Mouse (Mus musculus): ENCODE measurements around the gene Phlpp1.

Gene Phlpp1

DNA sequence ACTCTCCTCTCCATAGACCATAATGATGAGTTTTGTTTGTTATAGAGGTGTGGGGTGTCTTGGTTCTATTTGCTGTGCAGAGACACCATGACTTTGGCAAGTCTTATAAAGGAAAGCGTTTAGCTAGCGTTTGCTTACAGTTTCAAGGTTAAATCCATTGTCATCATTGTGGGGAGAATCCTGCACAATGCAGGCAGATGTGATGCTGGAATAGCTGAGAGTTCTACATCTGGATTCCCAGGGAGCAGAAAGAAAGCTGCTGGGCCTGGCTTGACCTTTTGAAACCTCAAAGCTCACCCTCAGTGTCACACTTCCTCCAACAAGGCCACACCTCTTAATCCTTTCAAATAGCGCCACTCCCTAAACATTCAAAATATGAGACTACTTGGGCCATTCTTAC lies 7.4 kb upstream of the Phlpp1 start:
- DNase-seq (ENCODE audit: low spot score in 2 of 2): no peak

DNA sequence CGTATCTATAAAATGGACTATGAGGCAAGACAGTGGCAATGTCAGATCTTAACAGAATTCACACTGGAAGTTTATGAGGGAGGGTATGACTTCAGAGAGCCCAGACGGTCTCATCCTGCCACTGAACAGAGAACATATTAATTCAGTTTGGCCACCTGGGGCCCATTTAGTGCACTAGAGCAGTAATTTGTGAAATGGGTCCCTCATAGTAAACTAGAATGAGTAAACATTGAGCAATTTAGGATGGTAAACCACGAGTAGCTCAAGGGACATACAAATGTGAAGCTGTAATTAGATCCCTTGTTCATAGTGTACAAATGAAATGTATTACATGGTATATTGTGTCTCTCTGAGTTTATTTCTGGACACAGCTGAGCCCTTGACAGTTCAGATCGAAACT lies 3.6 kb upstream of the Phlpp1 start:
- no peak for DNase-seq (ENCODE audit: low spot score in 2 of 2)

DNA sequence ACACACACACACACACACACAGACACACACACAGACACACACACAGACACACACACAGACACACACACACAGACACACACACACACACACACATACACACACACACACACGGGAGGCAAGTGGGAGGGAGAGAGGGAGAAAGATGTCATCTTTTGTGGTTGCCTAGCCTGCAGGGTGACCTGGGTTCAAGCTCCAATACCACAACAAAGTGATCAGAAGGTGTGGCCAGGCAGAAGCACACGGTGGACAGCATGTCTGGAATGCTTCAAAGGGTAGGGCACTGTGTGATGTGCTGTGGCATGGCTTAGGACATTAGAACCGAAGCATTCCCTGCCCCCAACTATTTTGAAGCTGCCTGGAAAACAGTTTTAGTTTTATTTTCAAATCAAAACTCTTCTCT lies 2.8 kb upstream of the Phlpp1 start:
- no peak for DNase-seq (ENCODE audit: low spot score in 2 of 2)

DNA sequence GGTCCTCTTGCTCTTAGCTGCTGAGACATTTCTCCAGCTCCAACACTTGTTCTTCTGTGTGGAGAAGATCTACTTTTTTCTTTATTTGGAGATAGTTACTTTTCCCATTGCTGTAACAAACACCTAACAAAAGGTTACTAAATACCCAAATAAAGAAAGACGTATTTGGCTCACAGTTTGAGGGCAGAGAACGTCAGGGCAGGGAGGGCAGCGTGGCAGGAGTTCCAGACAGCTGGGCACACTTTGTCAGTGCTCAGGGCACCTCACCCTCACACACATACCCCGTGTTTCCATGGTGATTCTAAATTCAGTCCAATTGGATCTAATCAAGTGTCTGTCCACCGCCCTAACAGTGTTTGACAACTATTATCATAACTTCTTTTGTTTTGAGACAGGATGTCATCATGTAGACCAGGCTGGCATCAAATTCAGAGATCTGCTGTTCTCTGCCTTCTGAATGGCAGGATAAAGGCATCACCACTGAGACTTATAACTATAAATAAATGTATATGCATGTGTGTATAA lies 1.7 kb upstream of the Phlpp1 start:
- no peak for DNase-seq (ENCODE audit: low spot score in 2 of 2)

DNA sequence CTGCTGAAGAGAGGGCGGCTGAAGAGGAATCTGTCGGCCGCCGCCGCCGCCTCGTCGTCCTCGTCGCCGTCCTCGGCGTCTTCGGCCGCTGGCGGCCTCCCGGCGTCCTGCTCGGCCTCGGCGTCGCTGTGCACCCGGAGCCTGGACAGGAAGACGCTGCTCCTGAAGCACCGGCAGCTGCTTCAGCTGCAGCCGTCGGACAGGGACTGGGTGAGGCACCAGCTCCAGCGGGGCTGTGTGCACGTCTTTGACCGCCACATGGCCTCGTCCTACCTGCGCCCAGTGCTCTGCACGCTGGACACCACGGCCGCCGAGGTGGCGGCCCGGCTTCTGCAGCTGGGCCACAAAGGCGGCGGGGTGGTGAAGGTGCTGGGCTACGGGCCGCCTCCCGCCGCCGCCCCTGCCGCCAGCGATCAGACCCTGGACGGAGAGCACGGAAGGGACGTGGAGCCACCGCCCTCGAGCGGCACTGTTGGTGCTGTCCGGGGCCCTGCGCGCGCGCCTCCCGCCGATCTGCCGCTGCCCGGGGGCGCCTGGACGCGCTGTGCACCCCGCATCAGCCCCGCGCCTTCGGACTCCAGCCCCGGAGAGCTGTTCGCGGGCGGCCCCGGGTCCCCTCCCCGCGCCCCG lies 864 bp downstream of the Phlpp1 start:
- DNase-seq (ENCODE audit: low spot score in 2 of 2): peak; percentile 35 to 39

DNA sequence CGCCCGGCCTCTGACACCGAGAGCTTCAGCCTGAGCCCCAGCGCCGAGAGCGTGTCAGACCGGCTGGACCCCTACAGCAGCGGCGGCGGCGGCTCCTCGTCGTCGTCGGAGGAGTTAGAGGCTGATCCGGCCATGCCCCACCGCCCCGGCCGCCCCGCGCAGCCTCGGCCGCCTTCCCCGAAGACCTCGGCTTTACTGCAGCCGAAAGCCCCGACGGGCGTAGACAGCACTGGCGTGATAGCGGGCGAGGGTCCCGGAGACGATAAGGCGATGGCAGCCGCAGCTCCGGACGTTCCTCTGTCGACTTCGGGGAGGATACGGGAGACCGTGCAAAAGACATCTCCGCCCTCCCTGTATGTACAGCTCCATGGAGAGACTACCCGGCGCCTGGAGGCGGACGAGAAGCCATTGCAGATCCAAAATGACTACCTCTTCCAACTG lies 1.4 kb downstream of the Phlpp1 start:
- peak in 1 of 2 experiments; percentile 3 for DNase-seq (ENCODE audit: low spot score in 2 of 2)

DNA sequence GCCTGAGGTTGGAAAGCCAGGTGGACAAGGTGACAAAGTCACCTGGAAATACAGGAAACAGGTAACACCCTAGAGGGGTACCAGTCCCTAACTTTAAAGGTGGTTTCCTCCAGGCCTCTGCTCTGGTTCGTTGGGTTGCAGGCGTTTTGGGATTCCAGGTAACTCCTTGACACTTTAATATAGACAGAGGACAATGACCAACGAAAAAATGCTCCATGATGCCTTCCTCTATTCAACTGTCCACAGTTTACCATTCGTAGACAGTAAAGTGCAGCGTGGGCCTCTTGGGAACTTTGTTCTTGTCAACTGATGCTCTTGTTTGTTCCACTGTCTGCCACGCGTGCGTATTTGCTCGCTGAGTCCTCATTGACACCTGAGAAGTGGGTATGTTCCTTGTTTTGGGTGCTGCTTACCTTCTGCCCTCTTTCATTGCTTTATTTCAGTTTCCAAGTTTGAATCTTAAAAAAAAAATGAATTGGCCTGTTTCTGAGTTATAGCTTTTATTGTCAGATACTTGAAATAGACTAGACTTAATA lies 2.1 kb downstream of the Phlpp1 start:
- DNase-seq (ENCODE audit: low spot score in 2 of 2): no peak

DNA sequence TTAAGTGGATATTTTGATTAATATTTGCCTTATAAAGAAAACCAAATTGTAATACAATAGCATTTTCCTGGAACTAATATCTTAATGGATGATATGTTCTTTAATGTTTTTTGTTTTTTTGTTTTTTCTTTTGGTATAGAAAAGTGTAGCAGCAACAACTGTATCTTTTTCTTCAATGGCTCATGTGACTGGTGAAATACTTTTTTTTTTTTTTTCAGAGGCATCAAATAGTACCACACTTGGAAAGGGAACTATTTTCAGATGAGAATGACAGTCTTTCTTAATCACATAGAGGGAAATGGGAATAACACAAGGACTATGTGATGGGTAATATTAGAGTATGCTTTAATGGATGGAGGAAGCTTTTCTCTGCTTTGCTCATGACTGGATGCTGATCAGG lies 3.0 kb downstream of the Phlpp1 start:
- no peak for DNase-seq (ENCODE audit: low spot score in 2 of 2)

DNA sequence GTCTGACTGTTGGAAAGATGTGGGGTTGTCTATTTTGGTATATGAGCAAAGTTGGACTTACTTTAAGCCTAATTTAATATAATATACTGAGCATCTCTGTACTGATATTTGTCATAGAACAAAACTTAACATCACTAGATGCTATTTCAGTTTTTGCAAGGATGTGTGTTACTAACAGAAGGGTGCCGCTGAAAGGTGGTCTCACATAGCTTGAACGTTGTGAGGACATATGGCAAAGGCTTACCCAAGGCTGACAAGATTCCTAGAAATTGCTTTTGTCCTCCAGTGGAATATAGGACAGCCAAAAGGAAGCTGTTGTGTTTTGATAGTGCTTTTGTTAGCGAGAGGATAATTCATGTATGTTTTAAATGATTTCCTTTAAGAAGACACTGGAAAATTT lies 3.8 kb downstream of the Phlpp1 start:
- no peak for DNase-seq (ENCODE audit: low spot score in 2 of 2)

DNA sequence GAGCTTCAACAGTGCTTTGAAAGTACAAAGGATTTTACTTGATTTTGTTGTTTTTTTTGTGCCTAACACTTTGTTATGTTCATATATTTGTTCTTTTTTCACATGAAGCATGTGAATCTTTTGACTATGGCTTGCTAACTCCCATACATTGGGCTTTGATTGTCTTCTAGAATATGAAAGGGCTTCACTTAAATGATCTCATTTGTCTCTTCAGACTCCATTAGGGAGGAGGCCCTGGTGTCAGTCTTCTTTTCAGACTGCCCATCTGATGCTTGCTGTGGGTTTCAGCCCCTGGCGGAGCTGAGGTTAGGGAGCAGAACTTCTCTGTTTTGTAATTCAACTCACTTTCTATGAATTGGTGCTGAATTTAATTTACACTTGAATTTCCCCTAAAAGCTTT lies 5.2 kb downstream of the Phlpp1 start:
- no peak for DNase-seq (ENCODE audit: low spot score in 2 of 2)

DNA sequence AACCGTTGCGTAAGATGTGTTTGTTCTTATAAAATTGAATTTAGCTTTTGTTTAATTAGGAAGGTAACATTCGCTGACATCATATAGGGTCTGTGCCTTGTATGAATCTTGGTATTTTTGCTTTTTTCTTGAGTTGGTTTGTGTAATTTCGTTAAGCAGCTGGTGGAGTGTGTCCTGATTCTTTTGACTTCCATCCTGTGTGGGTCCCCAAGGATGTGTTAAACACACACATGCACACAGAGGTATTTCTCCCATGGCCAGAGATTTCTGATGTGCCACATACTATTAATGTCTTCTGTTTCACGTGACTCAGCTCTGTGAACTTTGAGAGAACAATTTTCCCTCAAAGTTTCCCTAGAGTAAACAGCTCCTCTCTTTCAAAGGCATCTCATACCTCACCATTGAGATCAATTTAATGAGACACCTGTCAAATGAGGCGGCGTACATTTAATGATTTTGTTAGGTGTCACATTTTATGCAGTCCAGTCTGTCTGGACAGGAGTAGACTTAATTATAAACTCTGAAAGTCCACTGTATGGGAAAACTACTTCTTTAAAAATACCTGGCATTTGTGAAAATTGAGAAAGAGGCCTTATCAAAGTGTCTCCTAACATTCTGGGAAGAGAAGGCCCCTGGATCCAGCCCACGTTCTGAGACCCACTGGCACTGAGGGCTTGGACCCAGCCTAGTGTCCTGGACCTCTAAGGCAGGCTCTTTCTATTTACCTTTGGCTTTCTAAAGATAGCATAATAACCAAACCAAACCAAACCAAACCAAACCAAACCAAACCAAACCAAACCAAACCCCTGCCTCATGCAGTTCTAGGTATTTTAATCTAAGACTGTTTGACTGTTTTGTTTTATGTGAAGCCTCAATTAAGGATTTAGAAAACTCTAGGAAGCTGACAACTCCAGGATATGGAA lies 6.6 kb downstream of the Phlpp1 start:
- DNase-seq (ENCODE audit: low spot score in 2 of 2): no peak

DNA sequence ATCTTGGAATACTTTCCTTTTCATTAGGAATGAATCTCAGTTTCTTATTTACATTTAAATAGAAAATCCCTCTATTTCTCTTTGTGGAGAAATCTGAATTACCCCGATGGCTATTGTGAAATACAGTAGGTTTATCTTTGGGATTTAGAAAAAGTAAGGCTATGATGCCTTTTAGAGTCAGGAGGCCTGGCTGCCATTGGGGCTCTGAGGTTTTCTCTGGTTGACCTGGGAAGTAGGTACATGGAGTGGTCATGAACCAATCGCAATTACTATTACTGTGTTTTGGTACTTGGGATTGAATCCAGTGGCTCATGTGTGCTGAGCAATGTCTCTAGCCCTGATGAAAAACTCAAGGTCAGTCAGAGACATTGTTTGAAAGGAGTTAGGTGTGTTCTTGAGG lies 12.1 kb downstream of the Phlpp1 start:
- DNase-seq (ENCODE audit: low spot score in 2 of 2): no peak

DNA sequence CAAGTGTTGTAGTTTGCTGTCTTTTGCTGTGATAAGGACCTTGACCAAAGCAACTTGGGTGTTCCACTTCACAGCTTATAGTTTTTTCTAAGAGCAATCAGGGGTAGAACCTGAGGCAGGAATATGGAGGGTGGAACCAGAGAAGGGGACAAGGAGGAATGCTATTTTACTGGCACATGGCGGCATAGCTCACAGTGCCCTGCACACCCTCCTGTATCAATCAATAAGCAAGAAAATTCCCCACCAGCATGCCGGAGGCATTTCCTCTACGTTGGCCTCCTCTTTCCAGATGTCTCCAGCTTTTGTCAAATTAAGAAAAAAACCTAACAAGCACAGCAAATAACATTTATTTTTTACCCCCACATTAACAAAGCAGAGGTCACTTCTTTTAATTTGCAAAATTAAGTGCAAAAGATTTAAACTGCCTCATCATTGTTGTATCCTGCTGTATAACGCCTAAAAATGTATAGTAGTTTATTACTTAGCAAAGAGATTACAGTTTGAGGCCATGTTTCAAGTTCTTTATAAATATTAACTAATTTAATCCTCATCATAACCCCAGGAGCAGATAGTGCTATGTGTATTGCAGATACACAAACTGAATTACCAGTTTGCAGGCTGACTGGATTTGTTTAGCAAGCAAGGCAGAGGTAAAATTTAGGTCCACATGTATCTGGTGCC lies 13.4 kb downstream of the Phlpp1 start:
- no peak for DNase-seq (ENCODE audit: low spot score in 2 of 2)

DNA sequence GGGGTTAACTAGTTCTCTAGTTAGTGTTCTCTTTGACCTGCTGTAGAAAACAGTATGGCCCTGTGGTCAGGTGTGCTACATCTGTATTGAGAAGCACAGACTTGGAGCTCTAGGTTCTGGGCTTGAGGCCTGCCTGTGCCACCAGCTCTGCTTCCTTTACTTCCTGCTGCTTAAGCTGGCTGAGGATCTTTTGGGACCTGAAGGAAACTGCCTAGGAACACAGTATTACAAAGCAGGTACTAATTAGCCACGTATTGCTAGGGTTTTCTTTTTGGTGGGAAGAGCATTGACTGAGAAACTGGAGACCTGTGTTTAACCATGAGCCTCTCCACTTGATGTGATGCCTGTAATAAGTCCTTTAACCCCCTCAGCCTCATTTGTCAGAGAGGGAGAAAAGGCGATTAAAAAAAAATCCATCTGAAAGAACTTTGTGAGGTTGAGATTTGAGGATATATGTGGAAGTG lies 13.9 kb downstream of the Phlpp1 start:
- DNase-seq (ENCODE audit: low spot score in 2 of 2): no peak

DNA sequence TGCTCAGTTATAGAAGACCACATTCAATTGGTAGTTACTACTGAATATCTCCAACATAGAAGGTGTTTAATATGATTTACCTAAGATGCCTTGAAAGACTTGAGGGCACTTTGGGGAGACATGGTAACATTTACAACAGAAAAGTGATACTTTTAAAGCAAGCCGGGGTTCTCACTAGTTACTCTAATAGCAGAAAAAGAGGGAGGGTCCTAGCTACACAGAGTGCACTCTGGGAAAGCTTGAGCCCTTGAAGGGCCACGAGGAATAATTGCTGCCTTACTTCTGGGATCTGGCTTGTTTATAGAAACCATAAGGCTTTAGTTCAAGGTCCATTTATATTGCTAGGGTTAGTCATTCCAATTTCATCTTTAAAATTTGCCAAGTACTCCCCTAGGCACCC lies 14.5 kb downstream of the Phlpp1 start:
- no peak for DNase-seq (ENCODE audit: low spot score in 2 of 2)

DNA sequence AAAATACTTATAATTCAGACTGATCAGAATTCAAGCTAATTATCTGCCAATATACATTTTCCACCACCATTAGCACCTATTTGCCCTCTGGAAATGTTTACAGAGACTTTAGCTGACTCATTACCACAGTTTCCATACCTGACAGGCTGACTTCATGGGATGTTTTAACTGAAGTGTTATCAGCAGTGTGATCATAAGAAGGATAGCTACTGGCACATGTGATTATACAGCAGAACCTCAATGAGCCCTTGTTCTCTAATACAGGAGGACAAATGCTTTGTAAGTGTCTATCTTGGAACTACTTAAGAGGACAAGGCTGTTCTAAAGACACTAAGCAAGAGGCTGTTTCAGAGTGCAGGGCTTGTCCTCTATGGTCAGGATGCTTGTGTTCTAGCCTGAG lies 15.9 kb downstream of the Phlpp1 start:
- no peak for DNase-seq (ENCODE audit: low spot score in 2 of 2)

DNA sequence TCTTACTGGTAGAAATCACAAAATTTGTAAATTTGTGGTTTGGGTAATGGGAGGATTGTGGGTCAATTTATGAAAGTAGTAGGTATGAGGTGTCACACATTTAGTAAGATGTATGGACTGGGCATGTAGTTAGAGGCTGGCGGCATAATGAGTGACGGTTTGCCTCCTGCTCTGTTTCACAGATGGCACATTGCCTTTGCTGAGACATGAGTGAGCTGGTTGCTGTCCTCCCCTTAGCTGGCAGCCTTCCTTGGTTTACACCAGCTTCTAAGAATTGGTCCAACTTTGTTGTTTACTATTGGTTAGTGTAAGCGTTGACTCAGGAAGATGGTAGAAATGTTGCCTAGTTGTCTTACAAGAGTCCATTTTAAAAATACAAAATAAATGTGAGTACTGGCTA lies 17.2 kb downstream of the Phlpp1 start:
- DNase-seq (ENCODE audit: low spot score in 2 of 2): no peak

DNA sequence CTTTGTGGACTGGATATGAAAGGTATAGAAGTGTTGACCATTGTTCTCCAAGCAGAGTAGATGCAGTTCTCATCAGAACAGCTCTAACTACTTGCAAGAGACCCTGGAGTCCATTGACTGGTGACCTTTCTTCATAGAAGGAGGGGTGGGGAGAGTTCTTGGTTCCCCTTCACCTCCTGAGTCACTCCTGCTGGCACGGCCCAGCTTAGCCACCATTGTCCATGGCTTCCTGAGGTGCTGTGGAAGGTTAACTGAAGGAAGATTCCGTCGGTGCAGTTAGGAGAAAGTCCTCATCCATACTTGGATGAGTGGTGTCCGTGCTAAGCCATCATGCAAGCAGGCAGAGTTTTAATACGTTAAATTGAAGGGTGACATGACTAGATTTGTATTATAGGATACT lies 17.8 kb downstream of the Phlpp1 start:
- DNase-seq (ENCODE audit: low spot score in 2 of 2): no peak

DNA sequence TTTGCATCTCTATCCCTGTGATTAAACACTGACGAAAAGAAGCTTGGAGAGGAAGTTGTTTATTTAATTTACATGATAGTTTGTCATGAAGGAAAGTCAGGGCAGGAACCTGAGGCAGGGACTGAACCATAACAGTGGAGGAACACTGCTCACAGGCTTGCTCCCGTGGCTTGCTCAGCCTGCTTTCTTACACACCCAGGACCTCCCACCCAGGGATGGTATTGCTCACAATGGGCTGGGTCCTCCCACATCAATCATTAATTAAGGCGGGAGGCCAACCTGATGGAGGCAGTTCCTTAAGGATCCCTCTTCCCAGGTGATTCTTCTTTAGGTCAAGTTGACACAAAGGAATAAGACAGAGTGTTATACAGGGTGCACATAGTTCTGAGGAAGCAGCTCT lies 19.1 kb downstream of the Phlpp1 start:
- DNase-seq (ENCODE audit: low spot score in 2 of 2): no peak

DNA sequence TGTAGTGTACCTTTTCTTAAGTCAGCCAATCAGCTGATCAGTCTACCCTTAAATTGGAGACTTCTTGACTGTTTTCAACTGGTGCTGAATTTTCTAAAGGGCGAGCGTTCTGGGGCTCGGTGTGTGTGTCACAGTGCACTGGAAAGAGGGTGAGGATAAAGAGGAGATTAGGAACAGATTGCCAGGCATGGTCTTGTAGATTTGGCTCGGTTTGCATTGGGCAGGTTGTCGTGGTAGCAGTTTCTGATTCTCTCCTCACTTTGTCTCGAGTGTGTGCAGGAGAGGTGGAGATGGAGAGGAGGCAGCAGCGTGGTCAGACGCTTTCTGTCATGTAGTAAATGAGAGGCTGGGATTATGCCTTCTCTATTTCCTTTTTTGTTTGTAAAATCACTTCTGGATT lies 20.3 kb downstream of the Phlpp1 start:
- DNase-seq (ENCODE audit: low spot score in 2 of 2): no peak

DNA sequence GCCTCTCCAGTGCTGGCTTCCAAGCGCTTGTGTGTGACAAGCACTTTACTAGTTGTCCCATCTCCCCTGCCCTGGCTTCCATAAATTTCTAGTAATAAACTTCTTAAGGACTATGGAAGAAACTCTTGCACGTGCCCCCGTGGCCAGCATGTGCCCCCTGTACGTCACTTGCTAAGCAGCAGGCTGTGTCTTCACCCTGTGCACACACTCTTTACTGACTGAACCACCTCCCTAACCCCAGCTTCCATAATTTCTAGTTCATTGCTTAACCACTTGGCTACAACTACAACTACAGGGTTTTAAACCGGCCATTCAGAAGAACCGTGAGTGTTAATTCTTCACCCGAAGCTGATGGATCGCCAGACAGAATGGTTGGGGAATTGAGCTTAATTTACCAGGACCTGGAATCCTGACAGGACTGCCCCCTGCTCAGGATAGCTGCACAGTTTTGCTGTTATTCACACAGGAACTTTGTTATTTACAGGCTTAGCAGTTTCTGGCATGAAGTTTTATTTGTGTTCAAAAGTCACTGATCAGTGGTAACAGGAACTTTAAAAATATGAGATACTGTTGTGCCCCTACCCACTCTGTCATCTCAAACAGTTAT lies 21.4 kb downstream of the Phlpp1 start:
- no peak for DNase-seq (ENCODE audit: low spot score in 2 of 2)

DNA sequence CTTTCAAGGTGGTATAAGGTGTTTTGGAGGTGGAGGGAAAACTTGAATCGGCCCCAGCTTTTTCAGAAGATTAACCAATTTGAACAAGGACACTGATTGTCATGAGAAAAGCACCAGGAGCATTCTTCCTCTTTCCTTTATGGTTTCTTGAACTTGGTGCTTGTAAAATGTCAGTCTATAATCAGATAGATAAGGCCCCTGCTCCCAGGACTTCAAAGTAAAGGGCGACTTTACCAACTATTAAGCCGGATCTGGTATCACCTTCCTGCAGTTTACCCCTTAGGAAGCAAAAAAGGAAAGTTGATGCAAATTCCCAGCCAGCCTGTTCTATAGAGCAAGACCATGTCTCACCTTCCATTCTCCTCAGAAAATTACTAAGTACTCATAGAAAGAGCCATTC lies 21.9 kb downstream of the Phlpp1 start:
- DNase-seq (ENCODE audit: low spot score in 2 of 2): no peak
